Mouse (Mus musculus): ENCODE results near the gene Ttll9. TPM values are rescaled to one million over a fixed set of nuclear protein-coding genes. Genes with fewer than 3 reads are reported as not detected.

The Ttll9 gene
- polyA plus RNA-seq, 1 experiment from 2014 or later, result 0.65 TPM

DNA sequence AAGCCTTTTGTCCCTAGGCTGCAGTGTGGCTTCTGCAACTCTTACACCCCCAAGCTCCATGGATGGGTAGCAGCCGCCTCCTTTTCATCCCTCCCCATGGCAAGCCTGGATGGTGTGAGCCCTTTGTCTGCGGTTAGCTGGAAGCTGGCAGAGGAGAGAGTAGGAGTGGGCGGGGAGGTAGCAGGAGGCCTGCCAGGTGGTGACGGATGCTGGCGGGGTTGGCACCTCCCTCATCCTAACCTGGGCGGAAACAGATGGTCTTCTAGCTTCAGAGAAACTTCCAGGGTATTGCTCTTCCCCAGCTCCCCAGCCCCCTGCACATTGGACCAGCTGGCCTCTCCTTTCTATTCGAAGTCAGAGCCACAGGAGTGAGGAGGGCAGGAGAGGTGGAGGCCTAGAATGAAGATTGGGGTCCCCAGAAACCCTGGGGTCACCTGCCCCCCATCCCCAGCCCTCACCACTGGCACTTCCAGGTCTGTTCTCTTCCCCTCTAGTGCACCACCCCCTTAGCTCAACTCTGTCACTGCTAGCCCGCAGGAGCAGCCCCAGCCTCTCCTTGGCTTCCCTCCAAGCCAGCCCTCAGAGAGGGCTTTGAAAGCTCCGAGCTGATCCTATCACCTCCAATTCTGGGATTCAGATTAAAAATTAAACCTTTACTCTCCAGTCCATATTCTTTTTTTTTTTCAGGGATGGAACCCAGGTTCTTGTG lies 87.2 kb downstream of the Ttll9 start:
- no peaks in the 10 kb centered on the region for H3K9me3 ChIP-seq (ENCODE audit: control insufficient read depth)
- H3K9ac ChIP-seq (ENCODE audit: low read depth, low read length), result no peak overlapping the region
- no peak overlapping the region for H3K4me2 ChIP-seq (replicated peaks; ENCODE audit: low read depth)
- ATAC-seq, result no peak
- no peak for TF ChIP-seq CTCF (IDR thresholded peaks at IDR 0.05; ENCODE audit: low read depth)
- H3K4me1 ChIP-seq (replicated peaks; ENCODE audit: control insufficient read depth, insufficient read depth, low read length), result no peaks in the 10 kb centered on the region
- no peaks in the 10 kb centered on the region for H3K36me3 ChIP-seq (ENCODE audit: control insufficient read depth, insufficient read depth)
- H3K4me3 ChIP-seq (ENCODE audit: low read depth, low read length), result no peak overlapping the region
- 44% methylated on average over 9 of the region's 9 CpGs for WGBS
- H3K27me3 ChIP-seq (replicated peaks; ENCODE audit: control insufficient read depth, insufficient read depth, low read length), result peaks cover 14% of the 10 kb centered on the region
- H3K27ac ChIP-seq (ENCODE audit: low read depth, low read length), result no peak overlapping the region

DNA sequence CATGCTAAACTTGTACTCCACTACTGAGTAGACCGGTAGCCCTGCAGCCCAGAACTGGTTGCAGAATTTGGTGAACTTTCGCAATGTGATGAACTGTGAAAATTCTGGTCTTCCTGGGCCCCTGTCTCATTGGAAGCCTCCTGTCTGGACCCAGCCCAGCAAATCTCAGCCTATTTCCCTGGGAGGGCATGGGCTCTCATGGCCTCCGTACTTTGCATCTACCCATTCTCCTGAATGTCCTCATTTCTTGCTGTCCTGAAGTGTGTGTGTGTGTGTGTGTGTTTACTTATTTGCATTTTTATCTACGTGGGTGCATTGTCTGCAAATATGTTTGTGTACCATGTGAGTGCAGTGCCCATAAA lies 87.7 kb downstream of the Ttll9 start:
- TF ChIP-seq CTCF (IDR thresholded peaks at IDR 0.05; ENCODE audit: low read depth), result no peak
- Histone ChIP-seq H3K9me3 (ENCODE audit: control insufficient read depth) (no peaks in the 10 kb centered on the region), H3K27ac (ENCODE audit: low read depth, low read length) (no peak overlapping the region), H3K4me3 (ENCODE audit: low read depth, low read length) (no peak overlapping the region), H3K27me3 (replicated peaks; ENCODE audit: control insufficient read depth, insufficient read depth, low read length) (peaks cover 14% of the 10 kb centered on the region), H3K4me2 (replicated peaks; ENCODE audit: low read depth) (no peak overlapping the region), H3K36me3 (ENCODE audit: control insufficient read depth, insufficient read depth) (no peaks in the 10 kb centered on the region), H3K9ac (ENCODE audit: low read depth, low read length) (no peak overlapping the region), H3K4me1 (replicated peaks; ENCODE audit: control insufficient read depth, insufficient read depth, low read length) (no peaks in the 10 kb centered on the region)
- 86% methylated on average over 4 of the region's 4 CpGs for WGBS
- no peak for ATAC-seq

DNA sequence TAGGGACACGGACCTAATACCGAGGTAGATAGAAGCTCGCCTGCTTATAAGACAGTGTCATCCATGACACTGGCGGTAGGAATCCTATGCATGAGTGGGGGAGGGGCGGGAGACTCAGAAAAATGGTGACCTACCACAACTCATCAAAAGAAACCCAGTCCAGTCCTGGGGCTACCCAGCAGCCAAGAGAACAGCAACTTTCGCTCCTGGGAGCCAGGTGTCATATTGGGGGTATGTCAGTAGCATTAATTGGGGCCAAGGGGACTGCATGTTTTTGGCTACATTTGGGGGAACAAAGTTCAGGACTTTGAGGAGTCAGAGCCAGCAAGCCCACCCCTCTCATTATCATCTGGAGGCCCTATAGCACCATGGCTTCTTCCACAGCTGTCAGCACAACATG lies 88.8 kb downstream of the Ttll9 start:
- Histone ChIP-seq H3K9me3 (ENCODE audit: control insufficient read depth) (no peaks in the 10 kb centered on the region), H3K27me3 (replicated peaks; ENCODE audit: control insufficient read depth, insufficient read depth, low read length) (peaks cover 14% of the 10 kb centered on the region), H3K4me3 (ENCODE audit: low read depth, low read length) (no peak overlapping the region), H3K9ac (ENCODE audit: low read depth, low read length) (no peak overlapping the region), H3K27ac (ENCODE audit: low read depth, low read length) (no peak overlapping the region), H3K4me1 (replicated peaks; ENCODE audit: control insufficient read depth, insufficient read depth, low read length) (no peaks in the 10 kb centered on the region), H3K4me2 (replicated peaks; ENCODE audit: low read depth) (no peak overlapping the region), H3K36me3 (ENCODE audit: control insufficient read depth, insufficient read depth) (no peaks in the 10 kb centered on the region)
- 66% methylated on average over 6 of the region's 6 CpGs for whole genome bisulfite sequencing
- TF ChIP-seq CTCF (IDR thresholded peaks at IDR 0.05; ENCODE audit: low read depth), result no peak
- ATAC-seq, result no peak

DNA sequence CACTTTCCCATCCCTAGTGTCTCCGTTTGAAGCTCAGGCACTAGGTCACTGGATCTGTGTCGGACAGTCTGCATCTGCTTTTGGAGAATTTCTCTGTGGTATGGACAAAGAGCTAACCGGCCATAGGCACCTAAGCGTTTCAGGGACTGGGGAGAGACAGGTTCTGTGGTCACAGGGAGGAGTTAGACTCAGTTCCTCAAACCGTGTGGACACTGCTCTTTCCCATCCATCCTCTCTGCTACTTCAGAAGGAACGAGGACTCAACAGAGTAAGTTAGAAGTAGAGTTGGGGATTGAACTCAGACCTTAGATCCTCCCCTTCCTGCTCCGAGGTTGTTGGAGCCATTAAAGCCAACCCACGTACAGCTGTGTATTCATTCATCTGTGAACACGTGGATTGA lies 89.3 kb downstream of the Ttll9 start:
- H3K27ac ChIP-seq (ENCODE audit: low read depth, low read length), result no peak overlapping the region
- H3K4me1 ChIP-seq (replicated peaks; ENCODE audit: control insufficient read depth, insufficient read depth, low read length), result no peaks in the 10 kb centered on the region
- H3K9me3 ChIP-seq (ENCODE audit: control insufficient read depth), result no peaks in the 10 kb centered on the region
- H3K4me2 ChIP-seq (replicated peaks; ENCODE audit: low read depth), result no peak overlapping the region
- H3K36me3 ChIP-seq (ENCODE audit: control insufficient read depth, insufficient read depth), result no peaks in the 10 kb centered on the region
- 80% methylated on average over 9 of the region's 9 CpGs for WGBS
- H3K4me3 ChIP-seq (ENCODE audit: low read depth, low read length), result no peak overlapping the region
- peaks cover 14% of the 10 kb centered on the region for H3K27me3 ChIP-seq (replicated peaks; ENCODE audit: control insufficient read depth, insufficient read depth, low read length)
- no peak for TF ChIP-seq CTCF (IDR thresholded peaks at IDR 0.05; ENCODE audit: low read depth)
- ATAC-seq, result no peak
- no peak overlapping the region for H3K9ac ChIP-seq (ENCODE audit: low read depth, low read length)

DNA sequence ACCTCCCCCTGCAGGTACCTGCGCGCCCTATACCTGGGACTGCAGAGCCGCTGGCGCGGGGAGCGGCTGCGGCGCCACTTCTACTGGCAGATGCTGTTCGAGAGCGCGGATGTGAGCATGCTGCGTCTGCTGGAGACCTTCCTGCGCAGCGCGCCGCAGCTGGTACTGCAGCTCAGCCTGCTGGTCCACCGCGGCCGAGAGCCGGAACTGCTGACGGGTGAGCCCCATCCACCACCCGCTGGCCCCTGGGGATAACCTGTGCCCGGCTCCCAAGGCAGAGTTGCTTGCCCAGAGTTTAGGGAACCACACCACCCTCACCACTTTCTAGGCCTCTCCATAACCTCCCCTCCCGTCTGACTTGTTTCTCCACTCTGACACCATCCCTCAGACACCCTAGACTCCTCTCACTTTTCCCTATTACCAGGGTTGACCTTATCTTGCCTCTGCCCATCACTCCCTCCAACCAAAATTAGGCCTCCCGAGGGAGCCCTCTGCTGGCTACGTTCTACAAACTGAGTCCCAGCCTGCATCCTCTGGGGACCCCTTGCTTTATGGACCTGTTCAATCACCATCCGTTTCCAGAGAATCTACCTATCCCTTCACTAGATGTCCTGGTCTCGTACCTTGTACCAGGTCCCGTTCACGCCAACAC lies 90.5 kb downstream of the Ttll9 start:
- H3K36me3 ChIP-seq (ENCODE audit: control insufficient read depth, insufficient read depth), result no peaks in the 10 kb centered on the region
- H3K4me2 ChIP-seq (replicated peaks; ENCODE audit: low read depth), result no peak overlapping the region
- ATAC-seq, result no peak
- no peaks in the 10 kb centered on the region for H3K4me1 ChIP-seq (replicated peaks; ENCODE audit: control insufficient read depth, insufficient read depth, low read length)
- no peak overlapping the region for H3K9ac ChIP-seq (ENCODE audit: low read depth, low read length)
- WGBS, result 8% methylated on average over 30 of the region's 30 CpGs
- peak; percentile 10; the same call in 1 of the 2 replicates for TF ChIP-seq CTCF (IDR thresholded peaks at IDR 0.05; ENCODE audit: low read depth)
- H3K27ac ChIP-seq (ENCODE audit: low read depth, low read length), result no peak overlapping the region
- no peaks in the 10 kb centered on the region for H3K9me3 ChIP-seq (ENCODE audit: control insufficient read depth)
- no peak overlapping the region for H3K4me3 ChIP-seq (ENCODE audit: low read depth, low read length)
- peaks cover 14% of the 10 kb centered on the region for H3K27me3 ChIP-seq (replicated peaks; ENCODE audit: control insufficient read depth, insufficient read depth, low read length)

DNA sequence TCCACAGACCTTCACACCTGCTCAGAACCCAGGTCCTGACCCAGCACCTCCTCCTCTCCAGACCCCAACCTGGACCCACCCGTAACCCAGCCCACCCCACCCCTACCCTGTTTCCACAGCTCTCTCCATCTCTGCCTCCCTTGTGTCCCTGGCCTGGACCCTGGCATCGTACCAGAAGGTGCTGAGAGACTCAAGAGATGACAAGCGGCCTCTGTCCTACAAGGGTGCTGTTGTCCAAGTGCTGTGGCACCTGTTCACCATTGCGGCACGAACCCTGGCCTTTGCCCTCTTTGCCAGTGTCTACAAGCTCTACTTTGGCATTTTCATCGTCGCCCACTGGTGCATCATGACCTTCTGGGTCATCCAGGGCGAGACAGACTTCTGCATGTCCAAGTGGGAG lies 91.6 kb downstream of the Ttll9 start:
- Histone ChIP-seq H3K36me3 (ENCODE audit: control insufficient read depth, insufficient read depth) (no peaks in the 10 kb centered on the region), H3K27me3 (replicated peaks; ENCODE audit: control insufficient read depth, insufficient read depth, low read length) (peaks cover 14% of the 10 kb centered on the region), H3K9me3 (ENCODE audit: control insufficient read depth) (no peaks in the 10 kb centered on the region), H3K4me2 (replicated peaks; ENCODE audit: low read depth) (no peak overlapping the region), H3K4me3 (ENCODE audit: low read depth, low read length) (no peak overlapping the region), H3K4me1 (replicated peaks; ENCODE audit: control insufficient read depth, insufficient read depth, low read length) (no peaks in the 10 kb centered on the region), H3K9ac (ENCODE audit: low read depth, low read length) (no peak overlapping the region), H3K27ac (ENCODE audit: low read depth, low read length) (no peak overlapping the region)
- TF ChIP-seq CTCF (IDR thresholded peaks at IDR 0.05; ENCODE audit: low read depth), result no peak
- no peak for ATAC-seq
- WGBS, result 84% methylated on average over 8 of the region's 8 CpGs
